Mouse (Mus musculus): ENCODE measurements around the gene Dmgdh. TPM values are rescaled to one million over a fixed set of nuclear protein-coding genes. Genes with fewer than 3 reads are reported as not detected.

The Dmgdh gene
- polyA plus RNA-seq, 1 experiment from 2014 or later = 7.5 TPM

GRCm38 (mm10) chr13:93712362-93712761, 38.1 kb downstream of the Dmgdh start:
- H3K9ac ChIP-seq = no peak overlapping the region
- H3K27me3 ChIP-seq (replicated peaks) = no peaks in the 10 kb centered on the region
- WGBS (ENCODE audit: insufficient replicate concordance) = 72% methylated on average over 4 of the region's 4 CpGs
- H3K9me3 ChIP-seq (replicated peaks) = no peaks in the 10 kb centered on the region
- ATAC-seq = no peak
- H3K4me1 ChIP-seq = no peaks in the 10 kb centered on the region
- H3K4me3 ChIP-seq = no peak overlapping the region
- no peaks in the 10 kb centered on the region; the same call in 1 of the 2 replicates for H3K36me3 ChIP-seq
- no peak overlapping the region for H3K27ac ChIP-seq
- no peak overlapping the region for H3K4me2 ChIP-seq

GRCm38 (mm10) chr13:93713826-93714225, 39.6 kb downstream of the Dmgdh start:
- no peaks in the 10 kb centered on the region for H3K9me3 ChIP-seq (replicated peaks)
- no peak overlapping the region for H3K4me3 ChIP-seq
- ATAC-seq = no peak
- H3K27me3 ChIP-seq (replicated peaks) = no peaks in the 10 kb centered on the region
- no peak overlapping the region for H3K27ac ChIP-seq
- WGBS (ENCODE audit: insufficient replicate concordance) = 75% methylated on average over 3 of the region's 3 CpGs
- no peak overlapping the region for H3K4me2 ChIP-seq
- H3K4me1 ChIP-seq = no peaks in the 10 kb centered on the region
- no peaks in the 10 kb centered on the region; the same call in 1 of the 2 replicates for H3K36me3 ChIP-seq
- H3K9ac ChIP-seq = no peak overlapping the region

- H3K4me2 ChIP-seq = no peak overlapping the region
- ATAC-seq = no peak
- H3K27me3 ChIP-seq (replicated peaks) = no peaks in the 10 kb centered on the region; the same call in 1 of the 2 replicates
Observed at GRCm38 (mm10) chr13:93717113-93717512, 42.9 kb downstream of the Dmgdh start.

GRCm38 (mm10) chr13:93718948-93719347, 44.7 kb downstream of the Dmgdh start:
- H3K36me3 ChIP-seq = no peaks in the 10 kb centered on the region
- H3K9ac ChIP-seq = no peak overlapping the region
- H3K4me3 ChIP-seq = no peak overlapping the region
- no peaks in the 10 kb centered on the region for H3K4me1 ChIP-seq
- H3K27ac ChIP-seq = no peak overlapping the region
- no peaks in the 10 kb centered on the region; the same call in 1 of the 2 replicates for H3K27me3 ChIP-seq (replicated peaks)
- no peak overlapping the region for H3K4me2 ChIP-seq
- no peaks in the 10 kb centered on the region for H3K9me3 ChIP-seq (replicated peaks)
- WGBS (ENCODE audit: insufficient replicate concordance) = 4% methylated on average over 7 of the region's 7 CpGs
- no peak for ATAC-seq

More at GRCm38 (mm10) chr13:93717113-93717512, 42.9 kb downstream of the Dmgdh start:
- Histone ChIP-seq H3K9ac (no peak overlapping the region), H3K36me3 (no peaks in the 10 kb centered on the region; the same call in 1 of the 2 replicates), H3K4me3 (no peak overlapping the region), H3K4me1 (no peaks in the 10 kb centered on the region), H3K9me3 (replicated peaks) (no peaks in the 10 kb centered on the region), H3K27ac (no peak overlapping the region)
- 53% methylated on average over 7 of the region's 7 CpGs for WGBS (ENCODE audit: insufficient replicate concordance)

- H3K36me3 ChIP-seq = no peaks in the 10 kb centered on the region
- no peaks in the 10 kb centered on the region for H3K9me3 ChIP-seq (replicated peaks)
- no peak overlapping the region for H3K4me3 ChIP-seq
- H3K27ac ChIP-seq = no peak overlapping the region
- ATAC-seq = no peak
- H3K4me2 ChIP-seq = no peak overlapping the region
- H3K4me1 ChIP-seq = no peaks in the 10 kb centered on the region
- WGBS (ENCODE audit: insufficient replicate concordance) = 64% methylated on average over 4 of the region's 4 CpGs
- no peaks in the 10 kb centered on the region; the same call in 1 of the 2 replicates for H3K27me3 ChIP-seq (replicated peaks)
- H3K9ac ChIP-seq = no peak overlapping the region
Observed at GRCm38 (mm10) chr13:93721916-93722315, 47.7 kb downstream of the Dmgdh start.

GRCm38 (mm10) chr13:93723455-93723854, 49.2 kb downstream of the Dmgdh start:
- Histone ChIP-seq H3K4me3 (no peak overlapping the region), H3K9me3 (replicated peaks) (no peaks in the 10 kb centered on the region), H3K36me3 (no peaks in the 10 kb centered on the region), H3K27me3 (replicated peaks) (no peaks in the 10 kb centered on the region; the same call in 1 of the 2 replicates), H3K4me2 (no peak overlapping the region), H3K9ac (no peak overlapping the region), H3K27ac (no peak overlapping the region), H3K4me1 (no peaks in the 10 kb centered on the region)
- WGBS (ENCODE audit: insufficient replicate concordance) = 66% methylated on average over 3 of the region's 3 CpGs
- no peak for ATAC-seq

GRCm38 (mm10) chr13:93724206-93724605, 50.0 kb downstream of the Dmgdh start:
- no peak overlapping the region for H3K4me3 ChIP-seq
- no peak overlapping the region for H3K27ac ChIP-seq
- H3K9ac ChIP-seq = no peak overlapping the region
- H3K27me3 ChIP-seq (replicated peaks) = no peaks in the 10 kb centered on the region; the same call in 1 of the 2 replicates
- H3K4me2 ChIP-seq = no peak overlapping the region
- WGBS (ENCODE audit: insufficient replicate concordance) = 27% methylated on average over 2 of the region's 2 CpGs
- no peaks in the 10 kb centered on the region for H3K9me3 ChIP-seq (replicated peaks)
- H3K36me3 ChIP-seq = no peaks in the 10 kb centered on the region
- ATAC-seq = no peak
- H3K4me1 ChIP-seq = no peaks in the 10 kb centered on the region

- Histone ChIP-seq H3K9ac (no peak overlapping the region), H3K4me2 (no peak overlapping the region), H3K4me3 (no peak overlapping the region), H3K4me1 (no peaks in the 10 kb centered on the region), H3K27me3 (replicated peaks) (no peaks in the 10 kb centered on the region), H3K9me3 (replicated peaks) (no peaks in the 10 kb centered on the region), H3K27ac (no peak overlapping the region), H3K36me3 (no peaks in the 10 kb centered on the region)
- WGBS (ENCODE audit: insufficient replicate concordance) = 68% methylated on average over 5 of the region's 5 CpGs
- no peak for ATAC-seq
Observed at GRCm38 (mm10) chr13:93735131-93735636, 61.0 kb downstream of the Dmgdh start.

- Histone ChIP-seq H3K9me3 (replicated peaks) (no peaks in the 10 kb centered on the region), H3K4me1 (no peaks in the 10 kb centered on the region), H3K4me2 (no peak overlapping the region), H3K9ac (no peak overlapping the region), H3K4me3 (no peak overlapping the region), H3K27me3 (replicated peaks) (no peaks in the 10 kb centered on the region), H3K27ac (no peak overlapping the region), H3K36me3 (no peaks in the 10 kb centered on the region)
- no peak for ATAC-seq
- 59% methylated on average over 8 of the region's 8 CpGs for WGBS (ENCODE audit: insufficient replicate concordance)
Observed at GRCm38 (mm10) chr13:93744118-93744517, 69.9 kb downstream of the Dmgdh start.

GRCm38 (mm10) chr13:93752597-93753400, 78.6 kb downstream of the Dmgdh start:
- no peak overlapping the region for H3K4me3 ChIP-seq
- WGBS (ENCODE audit: insufficient replicate concordance) = 64% methylated on average over 14 of the region's 14 CpGs

GRCm38 (mm10) chr13:93755084-93755483, 80.9 kb downstream of the Dmgdh start:
- Histone ChIP-seq H3K36me3 (no peaks in the 10 kb centered on the region), H3K4me1 (peaks cover 4% of the 10 kb centered on the region; the same call in 1 of the 2 replicates), H3K27me3 (replicated peaks) (no peaks in the 10 kb centered on the region), H3K9ac (no peak overlapping the region), H3K4me2 (no peak overlapping the region), H3K9me3 (replicated peaks) (no peaks in the 10 kb centered on the region), H3K27ac (no peak overlapping the region), H3K4me3 (no peak overlapping the region)
- 51% methylated on average over 4 of the region's 4 CpGs for WGBS (ENCODE audit: insufficient replicate concordance)
- no peak for ATAC-seq

More at GRCm38 (mm10) chr13:93752597-93753400, 78.6 kb downstream of the Dmgdh start:
- Histone ChIP-seq H3K27ac (no peak overlapping the region), H3K4me1 (peaks cover 4% of the 10 kb centered on the region; the same call in 1 of the 2 replicates), H3K27me3 (replicated peaks) (no peaks in the 10 kb centered on the region), H3K9ac (no peak overlapping the region), H3K36me3 (no peaks in the 10 kb centered on the region), H3K4me2 (no peak overlapping the region), H3K9me3 (replicated peaks) (no peaks in the 10 kb centered on the region)
- no peak for ATAC-seq

- no peak for ATAC-seq
- no peak overlapping the region for H3K4me3 ChIP-seq
- peaks cover 4% of the 10 kb centered on the region; the same call in 1 of the 2 replicates for H3K4me1 ChIP-seq
- H3K27ac ChIP-seq = no peak overlapping the region
- H3K4me2 ChIP-seq = no peak overlapping the region
- WGBS (ENCODE audit: insufficient replicate concordance) = 78% methylated on average over 7 of the region's 7 CpGs
- H3K27me3 ChIP-seq (replicated peaks) = no peaks in the 10 kb centered on the region
- H3K36me3 ChIP-seq = no peaks in the 10 kb centered on the region
- no peaks in the 10 kb centered on the region for H3K9me3 ChIP-seq (replicated peaks)
- no peak overlapping the region for H3K9ac ChIP-seq
Observed at GRCm38 (mm10) chr13:93756674-93757073, 82.4 kb downstream of the Dmgdh start.
